35 mouse cellular contexts compared by ENCODE assay signal in genomic region chr5:62997464-62997863, GRCm38 (mm10).
"Had no signal": no experiment of that assay in that cellular context is flagged by ENCODE, and none has a peak within 500 bp of the region (broad histone marks: within the 10 kb centered on the region; RNA-seq: fewer than 3 reads in every experiment).

No protein-coding gene starts in this region.

- H3K9ac ChIP-seq: heart, embryonic 12.5 days; heart, embryonic 13.5 days; heart, embryonic 15.5 days; hindbrain, embryonic 12.5 days; hindbrain, embryonic 13.5 days; hindbrain, embryonic 14.5 days; hindbrain, embryonic 15.5 days; intestine, embryonic 15.5 days; kidney, embryonic 15.5 days had no signal

- H3K27me3 ChIP-seq: heart, embryonic 12.5 days; heart, embryonic 13.5 days; heart, embryonic 15.5 days; hindbrain, embryonic 12.5 days; hindbrain, embryonic 13.5 days; hindbrain, embryonic 15.5 days; intestine, embryonic 15.5 days; kidney, embryonic 15.5 days had no signal

- DNase-seq: heart, adult 2 months; heart, postnatal 10 days; heart, postnatal 14 days; heart, postnatal 36 days; heart, postnatal 4 days; kidney, adult 11 months; kidney, adult 18-20 months; kidney, adult 2 months; kidney, adult 8-10 months; kidney, adult 9 months; kidney, postnatal 10 days; kidney, postnatal 14 days; kidney, postnatal 25 days; kidney, postnatal 36 days; kidney, postnatal 4 days; layer of hippocampus, adult 9-11 months had no signal

- H3K4me3 ChIP-seq: heart, adult 2 months; heart, embryonic 10.5 days; heart, embryonic 12.5 days; heart, embryonic 13.5 days; heart, embryonic 15.5 days; hindbrain, embryonic 10.5 days; hindbrain, embryonic 12.5 days; hindbrain, embryonic 13.5 days; hindbrain, embryonic 15.5 days; intestine, embryonic 15.5 days; kidney, embryonic 15.5 days; layer of hippocampus, adult 2 months had no signal

- H3K4me1 ChIP-seq: heart, embryonic 10.5 days; heart, embryonic 12.5 days; heart, embryonic 13.5 days; heart, embryonic 15.5 days; hindbrain, embryonic 10.5 days; hindbrain, embryonic 12.5 days; hindbrain, embryonic 13.5 days; hindbrain, embryonic 15.5 days; intestine, embryonic 15.5 days; kidney, embryonic 15.5 days had no signal

- ATAC-seq: hindbrain, embryonic 16.5 days; hindbrain, postnatal 0 days; inflammation-experienced regulatory T-cells, adult 6 months; intestine, embryonic 15.5 days; intestine, embryonic 16.5 days; intestine, postnatal 0 days had no signal

- H3K36me3 ChIP-seq: heart, embryonic 10.5 days; heart, embryonic 12.5 days; heart, embryonic 13.5 days; heart, embryonic 15.5 days; hindbrain, embryonic 10.5 days; hindbrain, embryonic 12.5 days; hindbrain, embryonic 13.5 days; hindbrain, embryonic 15.5 days; intestine, embryonic 15.5 days; kidney, embryonic 15.5 days had no signal

- H3K9me3 ChIP-seq: heart, embryonic 10.5 days; heart, embryonic 12.5 days; heart, embryonic 13.5 days; heart, embryonic 15.5 days; hindbrain, embryonic 10.5 days; hindbrain, embryonic 12.5 days; hindbrain, embryonic 13.5 days; hindbrain, embryonic 15.5 days; intestine, embryonic 15.5 days; kidney, embryonic 15.5 days had no signal

- H3K27ac ChIP-seq: heart, adult 2 months; heart, embryonic 10.5 days; heart, embryonic 13.5 days; heart, embryonic 15.5 days; hindbrain, embryonic 10.5 days; hindbrain, embryonic 12.5 days; hindbrain, embryonic 13.5 days; hindbrain, embryonic 14.5 days; hindbrain, embryonic 15.5 days; hindbrain, postnatal 0 days; intestine, embryonic 15.5 days; kidney, embryonic 15.5 days; kidney, postnatal 0 days; layer of hippocampus, adult 2 months had no signal

- H3K4me2 ChIP-seq: heart, embryonic 11.5 days; heart, embryonic 12.5 days; heart, embryonic 13.5 days; heart, embryonic 15.5 days; hindbrain, embryonic 12.5 days; hindbrain, embryonic 13.5 days; hindbrain, embryonic 14.5 days; hindbrain, embryonic 15.5 days; intestine, embryonic 15.5 days; kidney, embryonic 15.5 days had no signal
